Mouse (Mus musculus) midbrain, embryonic 13.5 days (tissue): ENCODE measurements at regions not wholly inside any gene's neighbourhood (a gene's known extent, or its start where the extent isn't known, plus 50 kb on each side); places are given as distances from the start of the nearest gene placed in this dataset.
"Not testable (repeated sequence)": the region's sequence is repeated elsewhere in the genome, so short reads cannot be mapped to it uniquely, and the experiment has no call there.

Experiments
- ATAC-seq: fragments of 200-750 bp; cut with Nextera tagmentation; 2 replicates; pipeline ENCODE4 v1.8.0; 2017; ENCODE audit warnings: mild to moderate bottlenecking, moderate TSS enrichment, moderate library complexity
- H3K27ac ChIP-seq: fragments of 300-500 bp; sonication (generic); 2 replicates; pipeline ENCODE4 v1.5.1; 2015; ENCODE audit warnings: inconsistent platforms, mild to moderate bottlenecking, moderate library complexity
- H3K27me3 ChIP-seq: fragments of 300-500 bp; sonication (generic); 2 replicates; pipeline ENCODE4 v1.6.1; 2015; ENCODE audit warnings: mild to moderate bottlenecking, inconsistent platforms
- H3K36me3 ChIP-seq: fragments of 300-500 bp; sonication (generic); 2 replicates; pipeline ENCODE4 v1.6.1; 2015; ENCODE audit warnings: mild to moderate bottlenecking, inconsistent platforms
- H3K4me1 ChIP-seq: fragments of 300-500 bp; sonication (generic); replicated peaks from 2 replicates; pipeline ENCODE4 v1.6.1; 2015; ENCODE audit warnings: inconsistent platforms
- H3K4me2 ChIP-seq: fragments of 300-500 bp; sonication (generic); replicated peaks from 2 replicates; pipeline ENCODE4 v1.6.1; 2015; ENCODE audit warnings: moderate library complexity, mild to moderate bottlenecking, inconsistent platforms
- H3K4me3 ChIP-seq: fragments of 300-500 bp; sonication (generic); replicated peaks from 2 replicates; pipeline ENCODE4 v1.5.1; 2015; ENCODE audit warnings: mild to moderate bottlenecking, inconsistent platforms
- H3K9ac ChIP-seq: fragments of 300-500 bp; sonication (generic); replicated peaks from 2 replicates; pipeline ENCODE4 v1.6.1; 2015; ENCODE audit warnings: mild to moderate bottlenecking, inconsistent platforms
- H3K9me3 ChIP-seq: fragments of 300-500 bp; sonication (generic); 2 replicates; pipeline ENCODE4 v1.6.1; 2016; ENCODE audit warnings: mild to moderate bottlenecking, inconsistent platforms
- WGBS: fragments of 180-500 bp; shearing (Covaris S2); methylation state at CpG from one replicate; pipeline ENCODE4 v1.1.7; 2015; 5-methylcytosine and 5-hydroxymethylcytosine counted together

DNA sequence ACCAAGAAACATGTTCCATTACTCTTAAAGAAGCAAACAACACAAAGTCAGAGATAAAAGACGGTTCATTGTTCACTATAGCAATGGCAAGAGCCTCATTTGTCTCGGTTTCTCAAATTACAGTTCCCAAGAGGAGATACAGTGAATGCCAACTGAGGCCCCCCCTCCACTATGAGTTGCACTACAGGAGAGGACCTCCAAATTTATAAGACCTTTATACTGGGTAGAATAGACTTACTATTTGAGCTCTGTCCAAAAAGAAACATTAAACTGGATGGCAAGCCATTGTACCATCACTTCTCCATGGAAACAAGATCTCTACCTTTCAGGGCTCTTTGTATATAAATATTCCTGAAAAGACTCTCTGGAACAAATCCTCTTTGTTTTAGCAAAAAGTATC lies 66.4 kb downstream of the Fundc1 start:
- Histone ChIP-seq H3K4me2 (no peak overlapping the region), H3K27me3 (no peaks in the 10 kb centered on the region), H3K4me1 (no peaks in the 10 kb centered on the region), H3K9ac (no peak overlapping the region), H3K4me3 (no peak overlapping the region), H3K27ac (no peak overlapping the region), H3K36me3 (no peaks in the 10 kb centered on the region), H3K9me3 (no peaks in the 10 kb centered on the region)
- ATAC-seq = no peak
- 81% methylated on average over 2 of the region's 2 CpGs for WGBS

- ATAC-seq, H3K4me2 ChIP-seq, H3K27me3 ChIP-seq, H3K36me3 ChIP-seq, H3K9me3 ChIP-seq, H3K4me1 ChIP-seq, H3K9ac ChIP-seq, H3K27ac ChIP-seq, H3K4me3 ChIP-seq: not testable (repeated sequence)
- WGBS = 58% methylated on average over 3 of the region's 3 CpGs
Observed at GRCm38 (mm10) chrX:17473129-17473528, 99.0 kb downstream of the Fundc1 start.

DNA sequence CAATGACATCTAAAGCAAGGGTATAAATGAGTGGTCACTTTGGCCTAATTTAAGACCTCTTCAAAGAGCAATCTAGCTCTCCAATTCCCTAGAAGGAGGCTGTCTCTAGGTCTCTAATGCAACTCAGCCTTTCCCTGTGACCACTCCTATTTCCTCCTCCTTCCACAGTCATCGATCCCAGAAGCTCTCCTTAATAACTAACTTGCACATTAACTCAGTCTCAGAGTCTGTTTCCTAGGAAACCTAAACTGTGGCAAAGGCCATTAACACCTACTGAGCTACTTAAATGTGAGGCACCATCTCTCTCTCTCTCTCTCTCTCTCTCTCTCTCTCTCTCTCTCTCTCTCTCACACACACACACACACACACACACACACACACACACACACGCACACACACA lies 115.6 kb downstream of the Fundc1 start:
- Histone ChIP-seq H3K4me2 (no peak overlapping the region), H3K9ac (no peak overlapping the region), H3K27ac (no peak overlapping the region), H3K4me3 (no peak overlapping the region), H3K4me1 (no peaks in the 10 kb centered on the region), H3K36me3 (no peaks in the 10 kb centered on the region), H3K27me3 (no peaks in the 10 kb centered on the region), H3K9me3 (no peaks in the 10 kb centered on the region)
- 46% methylated on average over 2 of the region's 2 CpGs for WGBS
- 0 out of 2 replicates have a peak, but pooled peaks have one; percentile 37 for ATAC-seq

- Histone ChIP-seq H3K27me3 (no peaks in the 10 kb centered on the region), H3K4me1 (no peaks in the 10 kb centered on the region)
- ATAC-seq = no peak
Observed at GRCm38 (mm10) chrX:17415163-17415562, 96.0 kb upstream of the Efhc2 start.

DNA sequence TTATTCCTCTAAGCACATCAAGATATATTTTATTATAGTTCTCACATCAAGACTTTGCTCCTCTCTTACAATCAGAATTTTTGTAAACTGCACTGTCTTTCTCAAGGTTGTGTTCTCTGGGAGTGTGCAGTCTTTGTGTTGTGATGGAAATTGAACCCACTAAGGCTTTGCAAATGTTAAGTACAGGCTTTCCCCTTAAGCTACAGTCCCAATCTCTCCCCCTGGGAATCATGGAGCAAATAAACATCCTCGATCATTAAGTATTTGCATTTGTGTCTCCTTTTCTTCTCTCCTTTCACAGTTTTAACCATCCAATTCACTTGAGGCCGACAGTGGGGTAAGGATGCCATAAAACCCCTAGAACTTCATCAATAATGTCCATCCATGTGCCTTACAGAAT lies 85.1 kb upstream of the Efhc2 start:
- 61% methylated on average over 2 of the region's 2 CpGs for WGBS
- H3K36me3 ChIP-seq = no peaks in the 10 kb centered on the region
- no peaks in the 10 kb centered on the region for H3K9me3 ChIP-seq
- H3K4me2 ChIP-seq = no peak overlapping the region
- no peak overlapping the region for H3K9ac ChIP-seq
- H3K27me3 ChIP-seq = no peaks in the 10 kb centered on the region
- no peak for ATAC-seq
- no peaks in the 10 kb centered on the region for H3K4me1 ChIP-seq
- H3K4me3 ChIP-seq = no peak overlapping the region
- H3K27ac ChIP-seq = no peak overlapping the region

More at GRCm38 (mm10) chrX:17415163-17415562, 96.0 kb upstream of the Efhc2 start:
- 75% methylated on average over 4 of the region's 4 CpGs for WGBS
- H3K4me3 ChIP-seq = no peak overlapping the region
- H3K27ac ChIP-seq = no peak overlapping the region
- H3K4me2 ChIP-seq = no peak overlapping the region
- H3K9me3 ChIP-seq = no peaks in the 10 kb centered on the region
- H3K9ac ChIP-seq = no peak overlapping the region
- no peaks in the 10 kb centered on the region for H3K36me3 ChIP-seq
